Mouse (Mus musculus): ENCODE measurements around the gene Sdcbp2.
"Not testable (repeated sequence)": the region's sequence is repeated elsewhere in the genome, so short reads cannot be mapped to it uniquely, and the experiment has no call there.

The Sdcbp2 gene

GRCm38 (mm10) chr2:151569452-151569851 lies 3.0 kb upstream of the Sdcbp2 start:
- no peak for DNase-seq

- no peak for DNase-seq
Measured at GRCm38 (mm10) chr2:151573667-151574066, 1.2 kb downstream of the Sdcbp2 start.

GRCm38 (mm10) chr2:151574607-151575006 lies 2.2 kb downstream of the Sdcbp2 start:
- no peak for DNase-seq

- DNase-seq = no peak
Measured at GRCm38 (mm10) chr2:151575119-151575698, 2.8 kb downstream of the Sdcbp2 start.

GRCm38 (mm10) chr2:151575699-151576389 lies 3.4 kb downstream of the Sdcbp2 start:
- peak; percentile 66 for DNase-seq

GRCm38 (mm10) chr2:151579183-151579582 lies 6.8 kb downstream of the Sdcbp2 start:
- DNase-seq = no peak

GRCm38 (mm10) chr2:151580945-151581344 lies 8.5 kb downstream of the Sdcbp2 start:
- no peak for DNase-seq

- peak; percentile 17 for DNase-seq
Measured at GRCm38 (mm10) chr2:151585934-151586333, 13.5 kb downstream of the Sdcbp2 start.

GRCm38 (mm10) chr2:151586807-151587206 lies 14.4 kb downstream of the Sdcbp2 start:
- DNase-seq = no peak

GRCm38 (mm10) chr2:151587306-151587705 lies 14.9 kb downstream of the Sdcbp2 start:
- no peak for DNase-seq

- DNase-seq = no peak
Measured at GRCm38 (mm10) chr2:151598068-151598467, 25.6 kb downstream of the Sdcbp2 start.

GRCm38 (mm10) chr2:151602106-151602505 lies 29.7 kb downstream of the Sdcbp2 start:
- no peak for DNase-seq

- DNase-seq = no peak
Measured at GRCm38 (mm10) chr2:151603630-151604029, 31.2 kb downstream of the Sdcbp2 start.

GRCm38 (mm10) chr2:151605437-151605987 lies 33.1 kb downstream of the Sdcbp2 start:
- no peak for DNase-seq

- no peak for DNase-seq
Measured at GRCm38 (mm10) chr2:151608435-151608834, 36.0 kb downstream of the Sdcbp2 start.

- no peak for DNase-seq
Measured at GRCm38 (mm10) chr2:151609974-151610373, 37.6 kb downstream of the Sdcbp2 start.

GRCm38 (mm10) chr2:151615779-151616178 lies 43.4 kb downstream of the Sdcbp2 start:
- DNase-seq = not testable (repeated sequence)

GRCm38 (mm10) chr2:151616551-151617329 lies 44.3 kb downstream of the Sdcbp2 start:
- DNase-seq = no peak

GRCm38 (mm10) chr2:151623776-151624175 lies 51.4 kb downstream of the Sdcbp2 start:
- DNase-seq = no peak

- no peak for DNase-seq
Measured at GRCm38 (mm10) chr2:151626296-151626695, 53.9 kb downstream of the Sdcbp2 start.

- no peak for DNase-seq
Measured at GRCm38 (mm10) chr2:151628011-151628410, 55.6 kb downstream of the Sdcbp2 start.

GRCm38 (mm10) chr2:151629310-151629709 lies 56.9 kb downstream of the Sdcbp2 start:
- no peak for DNase-seq

GRCm38 (mm10) chr2:151631406-151632158 lies 59.2 kb downstream of the Sdcbp2 start:
- no peak for DNase-seq
